Mouse (Mus musculus): Measurements from ENCODE around the gene Pwp1. TPM values are rescaled to one million over a fixed set of nuclear protein-coding genes. Genes with fewer than 3 reads are reported as not detected.

Pwp1 gene
- total RNA-seq, 2 experiments from 2014 or later, result 17.9 to 20.1 TPM

Other genes starting within 250 kb of the Pwp1 start
- 10 to 100 TPM; 28.1 to 28.7 TPM for gene Prdm4, start 87.6 kb downstream of the Pwp1 start, total RNA-seq (2021)
- gene Ascl4, start 98.2 kb downstream of the Pwp1 start, total RNA-seq (2021), result under 1 TPM; 0.23 to 0.49 TPM
- 100 to 1,000 TPM; 119 to 123 TPM for gene Rtcb, start 128.3 kb downstream of the Pwp1 start, total RNA-seq (2021)
- gene Bpifc, start 182.4 kb downstream of the Pwp1 start, total RNA-seq (2021), result under 1 TPM in 1 of 2 experiments, not detected in 1; 0.33 TPM
- 10 to 100 TPM; 26.5 to 30.5 TPM for gene Fbxo7, start 192.5 kb downstream of the Pwp1 start, total RNA-seq (2021)